Mouse (Mus musculus): ENCODE data around the gene Phyh.
A peak's percentile ranks its signal among the peaks of the same experiment; 100 is the strongest.
"Not testable (repeated sequence)": the region's sequence is repeated elsewhere in the genome, so short reads cannot be mapped to it uniquely, and the experiment has no call there.

Gene Phyh

DNA sequence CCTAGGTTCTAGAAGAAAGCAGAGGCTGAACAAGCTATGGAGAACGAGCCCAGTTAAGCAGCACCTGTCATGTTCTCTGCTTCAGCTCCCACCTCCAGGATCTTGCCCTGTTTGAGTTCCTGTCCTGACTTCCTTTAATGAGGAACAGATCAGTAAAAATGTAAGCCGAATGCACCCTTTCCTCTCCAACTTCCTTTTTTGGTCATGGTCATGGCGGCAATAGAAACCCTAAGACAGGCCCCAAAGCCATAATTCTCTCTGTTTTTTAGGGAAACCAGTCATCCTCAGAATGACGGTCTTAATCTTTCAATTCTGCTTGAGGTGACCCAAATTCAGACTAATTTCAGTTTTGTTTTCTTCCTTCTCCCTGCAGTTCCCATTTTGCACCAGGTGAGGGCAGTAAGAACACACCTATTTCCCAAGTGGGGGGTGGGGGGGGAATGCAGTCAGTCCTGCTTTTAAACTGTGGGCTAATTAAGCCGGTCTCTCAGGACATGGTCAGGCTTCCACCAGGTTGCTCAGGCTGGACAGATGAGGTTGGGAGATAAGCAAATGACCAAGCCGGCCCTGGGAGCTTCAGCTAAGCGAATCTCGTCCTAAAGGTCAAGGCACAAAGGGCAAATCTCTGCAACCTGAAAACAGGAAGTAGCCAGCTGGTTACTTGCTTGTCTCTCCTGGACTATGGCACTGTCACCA lies 1.3 kb upstream of the Phyh start:
- peak; percentile 64 for DNase-seq

DNA sequence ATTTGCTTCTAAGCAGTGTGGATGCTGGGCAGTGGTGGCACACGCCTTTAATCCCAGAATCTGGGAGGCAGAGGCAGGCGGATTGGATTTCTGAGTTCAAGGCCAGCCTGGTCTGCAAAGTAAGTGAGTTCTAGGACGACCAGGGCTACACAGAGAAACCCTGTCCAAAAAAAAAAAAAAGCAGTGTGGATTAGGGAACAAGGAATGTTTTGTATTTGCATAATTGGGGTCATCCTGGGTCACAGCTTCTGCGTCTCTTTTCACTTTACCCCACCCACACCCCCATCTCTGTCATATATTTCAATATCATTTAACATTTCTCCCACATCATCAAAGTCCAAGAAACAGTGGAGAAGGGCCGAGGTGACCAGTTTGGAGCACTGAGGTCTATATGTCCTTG lies 2.2 kb downstream of the Phyh start:
- no peak for DNase-seq

- no peak for DNase-seq
Measured at GRCm38 (mm10) chr2:4922476-4923164, 3.8 kb downstream of the Phyh start.

GRCm38 (mm10) chr2:4927391-4927790 lies 8.6 kb downstream of the Phyh start:
- DNase-seq = no peak

- no peak for DNase-seq
Measured at GRCm38 (mm10) chr2:4929230-4929629, 10.4 kb downstream of the Phyh start.

DNA sequence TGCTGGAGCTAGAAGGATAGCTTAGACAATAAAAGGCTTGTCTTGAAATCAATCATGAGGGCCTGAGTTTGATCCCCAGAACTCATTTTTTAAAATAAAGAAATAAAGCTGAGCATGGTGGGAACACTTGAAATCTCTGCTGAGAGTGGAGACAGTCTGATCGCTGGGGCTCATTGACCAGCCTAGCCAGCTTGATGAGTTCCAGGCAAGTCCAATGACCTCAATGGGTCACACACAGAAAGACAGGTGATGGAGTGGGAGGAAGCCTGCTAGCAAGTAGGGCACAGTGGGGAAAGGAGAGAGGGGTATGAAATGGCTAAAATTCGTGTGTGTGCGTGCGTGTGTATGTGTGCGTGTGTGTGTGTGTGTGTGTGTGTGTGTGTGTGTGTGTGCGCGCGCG lies 15.7 kb downstream of the Phyh start:
- DNase-seq = no peak

DNA sequence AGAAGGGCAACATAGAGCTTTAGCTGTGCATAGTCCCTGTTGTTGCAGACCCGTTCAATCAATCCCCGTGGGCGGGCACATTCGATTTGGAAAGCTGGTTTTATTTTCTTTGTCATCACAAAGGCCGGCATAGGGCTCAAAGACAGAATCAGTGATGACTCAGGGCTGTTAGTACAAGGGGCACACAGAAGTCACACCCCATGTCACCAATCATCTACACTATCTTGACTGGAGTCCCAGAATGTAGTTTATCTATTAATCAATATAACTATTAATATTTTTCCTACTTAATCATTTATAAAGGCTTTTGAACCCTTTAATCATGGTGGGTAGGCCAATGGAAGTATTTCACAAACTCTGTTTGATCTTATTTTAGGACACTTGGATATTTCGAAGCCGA lies 19.1 kb downstream of the Phyh start:
- no peak for DNase-seq

DNA sequence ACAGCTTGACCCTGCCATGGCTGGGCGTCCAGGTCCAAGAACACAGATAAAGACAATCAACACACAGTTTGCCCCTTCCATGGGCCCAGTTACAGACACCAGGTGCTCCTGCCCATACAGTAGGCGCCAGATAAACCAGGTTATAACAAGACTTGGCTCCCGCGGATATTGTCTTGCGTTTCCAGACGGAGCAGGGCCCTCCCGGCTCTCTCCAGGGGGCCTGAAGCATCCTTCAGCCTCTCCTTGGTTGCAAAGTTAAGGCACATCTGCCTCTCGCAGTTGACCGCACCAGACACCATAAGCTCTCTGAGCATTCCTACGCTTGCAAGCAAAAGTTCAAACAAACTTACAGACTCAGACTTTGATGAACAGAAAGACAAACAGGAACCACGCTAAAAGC lies 22.0 kb downstream of the Phyh start:
- DNase-seq = no peak

DNA sequence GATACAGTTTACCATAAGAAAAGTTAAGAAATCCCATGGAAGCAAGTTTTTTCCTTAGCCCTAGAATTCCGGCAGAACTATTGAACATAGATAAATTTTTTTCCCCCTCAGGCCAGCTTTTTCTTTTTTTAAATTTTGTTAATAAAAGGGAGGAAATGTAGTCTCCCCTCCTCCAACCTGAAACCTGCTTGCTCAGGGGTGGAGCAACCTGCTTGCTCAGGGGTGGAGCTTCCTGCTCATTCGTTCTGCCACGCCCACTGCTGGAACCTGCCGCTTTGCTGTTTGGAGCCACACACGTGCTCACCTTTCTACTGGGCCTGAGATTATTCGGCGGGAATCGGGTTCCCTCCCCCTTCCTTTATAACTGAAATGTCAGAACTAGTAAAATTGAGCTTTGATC lies 30.9 kb downstream of the Phyh start:
- DNase-seq = not testable (repeated sequence)

GRCm38 (mm10) chr2:4950986-4951385 lies 32.2 kb downstream of the Phyh start:
- DNase-seq = no peak

- DNase-seq = no peak
Measured at GRCm38 (mm10) chr2:4954216-4954760, 35.5 kb downstream of the Phyh start.

GRCm38 (mm10) chr2:4958039-4958438 lies 39.2 kb downstream of the Phyh start:
- no peak for DNase-seq

- no peak for DNase-seq
Measured at GRCm38 (mm10) chr2:4967806-4968205, 49.0 kb downstream of the Phyh start.

DNA sequence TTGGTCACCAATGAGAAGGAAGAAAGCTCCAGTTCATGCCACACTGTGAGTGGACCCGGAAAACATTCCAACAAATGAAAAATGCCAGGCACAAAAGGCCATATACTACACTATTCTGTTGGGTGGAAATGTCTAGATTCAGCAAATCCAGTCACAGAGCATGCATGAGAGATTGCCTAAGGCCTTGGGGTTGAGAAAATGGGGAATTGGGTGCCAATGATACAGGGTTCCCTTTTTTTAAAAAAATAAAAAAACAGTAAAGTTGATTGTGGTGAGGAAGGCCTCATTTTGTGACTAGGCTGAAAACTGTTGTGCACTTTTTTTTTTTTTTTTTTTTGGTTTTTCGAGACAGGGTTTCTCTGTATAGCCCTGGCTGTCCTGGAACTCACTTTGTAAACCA lies 50.3 kb downstream of the Phyh start:
- DNase-seq = no peak

- DNase-seq = no peak
Measured at GRCm38 (mm10) chr2:4975807-4976206, 57.0 kb downstream of the Phyh start, which contains the start of gene Ucma. Gene Ucma, plus strand, starts transcription at chr2:4976122.

- no peak for DNase-seq
Measured at GRCm38 (mm10) chr2:4978091-4978490, 59.3 kb downstream of the Phyh start.

DNA sequence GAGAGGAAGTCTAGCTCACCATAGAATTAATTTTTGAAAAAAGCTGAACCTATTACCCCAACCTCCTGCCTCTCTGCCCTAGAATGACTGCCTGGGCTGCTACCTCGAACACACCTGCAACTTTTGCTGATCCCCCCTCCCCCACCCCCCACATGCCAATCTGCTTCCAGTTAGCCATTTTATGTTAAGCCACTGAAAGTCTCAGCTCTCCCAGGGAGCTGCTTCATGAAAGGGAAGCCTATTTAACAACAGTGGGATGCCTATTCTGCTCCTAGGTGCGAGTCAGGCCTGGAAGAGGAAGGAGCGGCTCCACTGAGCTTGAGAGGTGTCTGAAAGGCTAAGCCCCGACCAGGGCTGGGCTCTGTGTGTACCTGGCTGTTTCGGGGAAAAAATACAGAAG lies 65.2 kb downstream of the Phyh start:
- no peak for DNase-seq

GRCm38 (mm10) chr2:4985000-4985399 lies 66.2 kb downstream of the Phyh start:
- no peak for DNase-seq

DNA sequence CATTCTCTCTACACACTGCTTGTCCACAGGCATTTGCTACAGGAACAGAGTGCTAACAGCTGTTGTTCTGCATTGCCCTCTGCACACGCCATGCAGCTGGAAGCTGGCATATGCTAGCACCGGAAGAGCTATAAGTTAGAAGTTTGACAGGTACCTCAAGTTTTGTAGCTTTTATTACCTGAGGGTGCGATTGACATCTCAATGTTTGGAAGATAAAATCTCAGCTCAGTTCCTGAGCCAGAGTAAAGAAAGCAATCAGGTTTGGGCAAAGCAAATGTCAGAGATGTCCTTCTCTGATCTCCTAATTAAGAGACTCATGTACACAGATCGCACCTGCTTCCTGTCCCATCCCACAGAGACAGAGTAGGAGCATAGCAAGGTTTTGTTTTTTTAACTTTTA lies 68.0 kb downstream of the Phyh start:
- no peak for DNase-seq

- DNase-seq = no peak
Measured at GRCm38 (mm10) chr2:4987388-4988180, 68.8 kb downstream of the Phyh start.
